Mouse (Mus musculus) hindbrain, postnatal 0 days (tissue): ENCODE results near the gene Tmem206. TPM values are rescaled to one million over a fixed set of nuclear protein-coding genes. Genes with fewer than 3 reads are reported as not detected.

ENCODE experiments used
- ATAC-seq: fragments of 200-750 bp; cut with Nextera tagmentation; 2 replicates; pipeline ENCODE4 v1.8.0; 2017; ENCODE audit warnings: mild to moderate bottlenecking, moderate TSS enrichment, moderate library complexity
- DNase-seq: peaks from one replicate; pipeline ENCODE4 v3.0.0-alpha.2; 2015; ENCODE audit warnings: low spot score
- H3K27ac ChIP-seq: fragments of 300-500 bp; sonication (generic); 2 replicates; pipeline ENCODE4 v1.5.1; 2014; ENCODE audit warnings: mild to moderate bottlenecking
- H3K27me3 ChIP-seq: fragments of 300-500 bp; sonication (generic); 2 replicates; pipeline ENCODE4 v1.6.1; 2014; ENCODE audit warnings: low read length, mixed read lengths; ENCODE audit not compliant: insufficient read depth
- H3K36me3 ChIP-seq: fragments of 300-500 bp; sonication (generic); 2 replicates; pipeline ENCODE4 v1.6.1; 2014; ENCODE audit warnings: low read length, mixed read lengths; ENCODE audit not compliant: insufficient read depth
- H3K4me1 ChIP-seq: fragments of 300-500 bp; sonication (generic); 2 replicates; pipeline ENCODE4 v1.6.1; 2014; ENCODE audit warnings: antibody characterized with exemption, low read length, mixed read lengths; ENCODE audit not compliant: insufficient read depth
- H3K4me2 ChIP-seq: fragments of 300-500 bp; sonication (generic); 2 replicates; pipeline ENCODE4 v1.6.1; 2014; ENCODE audit warnings: low read depth, mild to moderate bottlenecking, low read length, moderate library complexity, mixed read lengths
- H3K4me3 ChIP-seq: fragments of 300-500 bp; sonication (generic); 2 replicates; pipeline ENCODE4 v1.5.1; 2014; ENCODE audit warnings: low read length
- H3K9ac ChIP-seq: fragments of 300-500 bp; sonication (generic); replicated peaks from 2 replicates; pipeline ENCODE4 v1.6.1; 2014; ENCODE audit warnings: mild to moderate bottlenecking, low read length, moderate library complexity, mixed read lengths
- H3K9me3 ChIP-seq: fragments of 300-500 bp; sonication (generic); 2 replicates; pipeline ENCODE4 v1.6.1; 2016; ENCODE audit warnings: low read length, mixed read lengths
- CTCF ChIP-seq: IDR thresholded peaks from 2 replicates; pipeline ENCODE4 v1.5.1; 2016; ENCODE audit warnings: antibody characterized with exemption, control low read depth, low read depth
- WGBS: fragments of 180-500 bp; shearing (Covaris S2); extraction: QIAGEN DNeasy Blood & Tissue Kit; methylation state at CpG from one replicate; pipeline ENCODE4 v1.1.7; 2014; 5-methylcytosine and 5-hydroxymethylcytosine counted together
- polyA plus RNA-seq: library from polyadenylated mRNA; unstranded; fragments of >200 nt; fragmentation: Nextera tagmentation; extraction: Ambion mirVana; gene quantifications from 2 replicates; pipeline ENCODE4 v1.2.1, GENCODE M21; 2015
- total RNA-seq: library from RNA; depleted of rRNA; stranded (reverse); fragments of >200 nt; gene quantifications from 2 replicates; pipeline ENCODE4 v1.2.3, GENCODE M21; 2014

Gene Tmem206
- total and polyA plus RNA-seq, 2 experiments from 2014 or later = 22.5 to 23.2 TPM

GRCm38 (mm10) chr1:191295784-191296183 lies 29.9 kb upstream of the Tmem206 start:
- no peak overlapping the region for H3K9ac ChIP-seq
- no peak overlapping the region for H3K4me3 ChIP-seq
- DNase-seq = no peak
- ATAC-seq = no peak
- H3K4me2 ChIP-seq = no peak overlapping the region
- no peak overlapping the region for H3K27ac ChIP-seq
- H3K36me3 ChIP-seq = no peaks in the 10 kb centered on the region
- H3K9me3 ChIP-seq = no peaks in the 10 kb centered on the region
- H3K4me1 ChIP-seq = 0 out of 2 replicates have a peak, but pooled peaks cover 2% of the 10 kb centered on the region
- 34% methylated on average over 3 of the region's 3 CpGs for WGBS
- TF ChIP-seq CTCF = no peak
- H3K27me3 ChIP-seq = no peaks in the 10 kb centered on the region

GRCm38 (mm10) chr1:191296445-191296844 lies 29.3 kb upstream of the Tmem206 start:
- H3K27me3 ChIP-seq = no peaks in the 10 kb centered on the region
- DNase-seq = peak; percentile 59
- no peaks in the 10 kb centered on the region for H3K36me3 ChIP-seq
- H3K9ac ChIP-seq = no peak overlapping the region
- H3K4me3 ChIP-seq = no peak overlapping the region
- no peaks in the 10 kb centered on the region for H3K9me3 ChIP-seq
- WGBS = 40% methylated on average over 5 of the region's 5 CpGs
- TF ChIP-seq CTCF = no peak
- ATAC-seq = peak; percentile 35; the same call in 1 of the 2 replicates
- no peak overlapping the region for H3K27ac ChIP-seq
- H3K4me2 ChIP-seq = no peak overlapping the region
- H3K4me1 ChIP-seq = 0 out of 2 replicates have a peak, but pooled peaks cover under 1% of the 10 kb centered on the region

- no peak for TF ChIP-seq CTCF
- Histone ChIP-seq H3K27me3 (no peaks in the 10 kb centered on the region), H3K36me3 (no peaks in the 10 kb centered on the region), H3K27ac (no peak overlapping the region), H3K4me1 (no peaks in the 10 kb centered on the region), H3K9me3 (no peaks in the 10 kb centered on the region), H3K4me3 (no peak overlapping the region), H3K4me2 (no peak overlapping the region), H3K9ac (no peak overlapping the region)
- ATAC-seq = no peak
- DNase-seq = no peak
- WGBS = 91% methylated on average over 4 of the region's 4 CpGs
These were observed 27.4 kb upstream of the Tmem206 start for GRCm38 (mm10) chr1:191298304-191298703.

GRCm38 (mm10) chr1:191299215-191299942 lies 26.3 kb upstream of the Tmem206 start:
- ATAC-seq = 0 out of 2 replicates have a peak, but pooled peaks have one; percentile 21
- 50% methylated on average over 11 of the region's 11 CpGs for WGBS
- no peak overlapping the region for H3K4me3 ChIP-seq
- H3K9me3 ChIP-seq = no peaks in the 10 kb centered on the region
- no peak overlapping the region for H3K9ac ChIP-seq
- H3K36me3 ChIP-seq = no peaks in the 10 kb centered on the region
- H3K27ac ChIP-seq = no peak overlapping the region
- no peak overlapping the region for H3K4me2 ChIP-seq
- H3K4me1 ChIP-seq = no peaks in the 10 kb centered on the region
- peak; percentile 62 for DNase-seq
- no peaks in the 10 kb centered on the region for H3K27me3 ChIP-seq
- TF ChIP-seq CTCF = peak; percentile 73

GRCm38 (mm10) chr1:191301903-191302302 lies 23.8 kb upstream of the Tmem206 start:
- H3K4me1 ChIP-seq = no peaks in the 10 kb centered on the region
- H3K27me3 ChIP-seq = no peaks in the 10 kb centered on the region
- no peak for TF ChIP-seq CTCF
- H3K9me3 ChIP-seq = no peaks in the 10 kb centered on the region
- no peak overlapping the region for H3K9ac ChIP-seq
- WGBS = 33% methylated on average over 4 of the region's 4 CpGs
- no peak overlapping the region for H3K4me2 ChIP-seq
- no peak overlapping the region for H3K4me3 ChIP-seq
- DNase-seq (no peak), ATAC-seq (no peak)
- no peak overlapping the region for H3K27ac ChIP-seq
- H3K36me3 ChIP-seq = no peaks in the 10 kb centered on the region

GRCm38 (mm10) chr1:191303736-191304135 lies 22.0 kb upstream of the Tmem206 start:
- Histone ChIP-seq H3K4me2 (no peak overlapping the region), H3K4me3 (no peak overlapping the region), H3K9me3 (no peaks in the 10 kb centered on the region), H3K4me1 (no peaks in the 10 kb centered on the region), H3K27ac (no peak overlapping the region), H3K27me3 (no peaks in the 10 kb centered on the region), H3K36me3 (peaks cover 6% of the 10 kb centered on the region; the same call in 1 of the 2 replicates), H3K9ac (no peak overlapping the region)
- DNase-seq (no peak), ATAC-seq (no peak)
- TF ChIP-seq CTCF = no peak
- 72% methylated on average over 3 of the region's 3 CpGs for WGBS

GRCm38 (mm10) chr1:191304216-191304615 lies 21.5 kb upstream of the Tmem206 start:
- Histone ChIP-seq H3K36me3 (peaks cover 6% of the 10 kb centered on the region; the same call in 1 of the 2 replicates), H3K27ac (no peak overlapping the region), H3K4me2 (no peak overlapping the region), H3K4me3 (no peak overlapping the region), H3K9ac (no peak overlapping the region), H3K27me3 (no peaks in the 10 kb centered on the region), H3K4me1 (no peaks in the 10 kb centered on the region), H3K9me3 (no peaks in the 10 kb centered on the region)
- TF ChIP-seq CTCF = no peak
- ATAC-seq (no peak), DNase-seq (no peak)
- 64% methylated on average over 6 of the region's 6 CpGs for WGBS
